Comparison of ENCODE assay signal across 10 mouse cellular contexts in the genomic region with DNA sequence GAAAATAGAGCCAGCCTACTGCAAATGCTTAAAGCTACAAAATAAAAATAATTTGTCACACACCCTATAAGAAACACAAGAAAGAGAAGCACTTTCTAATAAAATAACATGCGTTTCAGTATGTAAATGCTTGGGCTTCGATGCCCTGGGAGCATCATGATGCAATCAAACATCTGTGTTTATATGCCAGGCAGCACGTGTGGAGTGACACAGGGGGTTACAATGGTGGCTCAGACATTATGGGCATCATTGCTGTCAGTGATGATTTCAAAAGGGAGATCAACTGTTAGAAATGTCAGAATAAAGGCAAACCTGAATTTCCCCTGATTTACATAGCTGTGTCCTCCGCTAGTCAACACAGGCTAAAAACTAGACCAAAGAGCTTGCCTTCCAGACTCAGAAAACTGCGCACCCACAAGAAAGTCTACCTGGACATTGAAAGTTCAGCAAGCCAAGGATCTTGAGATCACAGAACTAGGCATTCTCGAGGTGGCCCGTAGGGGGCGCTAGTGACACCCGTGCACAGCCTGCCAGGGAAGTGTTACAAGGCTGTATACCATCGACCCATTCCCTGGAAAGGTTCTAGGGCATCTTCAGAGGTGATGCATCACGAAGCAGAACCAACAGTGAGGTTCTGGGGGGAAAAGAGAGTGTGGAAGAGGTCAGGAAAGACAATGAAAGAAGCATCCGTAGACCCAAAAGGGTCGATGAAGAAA. TPM values are rescaled to one million over a fixed set of nuclear protein-coding genes. Genes with fewer than 3 reads are reported as not detected.
DNase-seq lines count a peak whose midpoint lies in the region; ATAC-seq and TF ChIP-seq lines count a peak whose summit lies in the region.
"Had no signal": no experiment of that assay in that cellular context is flagged by ENCODE, and none has a peak within 500 bp of the region (broad histone marks: within the 10 kb centered on the region; RNA-seq: fewer than 3 reads in every experiment).

No protein-coding gene starts in this region.

- WGBS in heart, postnatal 0 days = 43% methylated on average over 13 of the region's 13 CpGs
- WGBS in forebrain, embryonic 14.5 days = 51% methylated on average over 13 of the region's 13 CpGs
- 50% methylated on average over 13 of the region's 13 CpGs for WGBS in hindbrain, embryonic 14.5 days

- intact Hi-C loops in heart, postnatal 25 days (cut with DNase I) = no loop called here

- no peak overlapping the region for H3K27ac ChIP-seq in heart, postnatal 0 days (ENCODE audit: low read depth)
- no peak overlapping the region for H3K27ac ChIP-seq in embryonic fibroblast, embryonic 13.5 days (ENCODE audit: insufficient read depth, low read length)
- no peak overlapping the region for H3K27ac ChIP-seq in forebrain, embryonic 14.5 days (ENCODE audit: low read depth, low read length)
- no peak overlapping the region for H3K27ac ChIP-seq in hindbrain, embryonic 14.5 days

- H3K4me2 ChIP-seq in heart, postnatal 0 days (ENCODE audit: low read depth, low read length) = no peak overlapping the region
- H3K4me2 ChIP-seq in forebrain, embryonic 14.5 days (ENCODE audit: low read length) = no peak overlapping the region
- H3K4me2 ChIP-seq in hindbrain, embryonic 14.5 days (replicated peaks) = no peak overlapping the region

- H3K4me1 ChIP-seq in heart, postnatal 0 days (ENCODE audit: control insufficient read depth, insufficient read depth) = no peaks in the 10 kb centered on the region
- no peaks in the 10 kb centered on the region for H3K4me1 ChIP-seq in embryonic fibroblast, embryonic 13.5 days (ENCODE audit: control insufficient read depth, insufficient read depth, low read length)
- no peaks in the 10 kb centered on the region for H3K4me1 ChIP-seq in forebrain, embryonic 14.5 days (ENCODE audit: control insufficient read depth, insufficient read depth, low read length)
- H3K4me1 ChIP-seq in hindbrain, embryonic 14.5 days (replicated peaks; ENCODE audit: control insufficient read depth, insufficient read depth, low read length) = 0 out of 2 replicates have a peak, but pooled peaks cover 4% of the 10 kb centered on the region

- H3K36me3 ChIP-seq in heart, postnatal 0 days (replicated peaks; ENCODE audit: control insufficient read depth, insufficient read depth, low read length) = no peaks in the 10 kb centered on the region
- no peaks in the 10 kb centered on the region for H3K36me3 ChIP-seq in splenic B cell, adult 2 months (ENCODE audit: control insufficient read depth, insufficient read depth, low read length, poor library complexity, severe bottlenecking)
- H3K36me3 ChIP-seq in forebrain, embryonic 14.5 days (ENCODE audit: control insufficient read depth, insufficient read depth, low read length) = no peaks in the 10 kb centered on the region
- no peaks in the 10 kb centered on the region for H3K36me3 ChIP-seq in hindbrain, embryonic 14.5 days (replicated peaks; ENCODE audit: control insufficient read depth, insufficient read depth)

- peak; percentile 22; the same call in 1 of the 2 replicates for TF ChIP-seq CTCF in heart, postnatal 0 days (IDR thresholded peaks at IDR 0.05; ENCODE audit: low read depth)
- 0 out of 2 replicates have a peak, but pooled peaks have one; percentile 27 for TF ChIP-seq CTCF in embryonic fibroblast, embryonic 13.5 days (IDR thresholded peaks at IDR 0.05; ENCODE audit: borderline replicate concordance, insufficient read depth, low read length)

- ATAC-seq in heart, postnatal 0 days (ENCODE audit: insufficient read depth, low read depth) = no peak
- ATAC-seq in forebrain, embryonic 14.5 days = no peak
- no peak for ATAC-seq in hindbrain, embryonic 14.5 days (ENCODE audit: low FRiP score)

- H3K27me3 ChIP-seq in heart, postnatal 0 days (ENCODE audit: control insufficient read depth, insufficient read depth, low read length) = peaks cover 11% of the 10 kb centered on the region; the same call in 1 of the 2 replicates
- no peaks in the 10 kb centered on the region for H3K27me3 ChIP-seq in splenic B cell, adult 2 months (ENCODE audit: control insufficient read depth, insufficient read depth, low read length, poor library complexity, severe bottlenecking)
- H3K27me3 ChIP-seq in forebrain, embryonic 14.5 days (replicated peaks; ENCODE audit: control insufficient read depth, insufficient read depth, low read length) = no peaks in the 10 kb centered on the region
- no peaks in the 10 kb centered on the region for H3K27me3 ChIP-seq in hindbrain, embryonic 14.5 days (ENCODE audit: control insufficient read depth, insufficient read depth, low read length)

- no peak for TF ChIP-seq POLR2A in embryonic fibroblast, embryonic 13.5 days (IDR thresholded peaks at IDR 0.05; ENCODE audit: low read depth, low read length)

- no peak for DNase-seq in heart, postnatal 0 days (ENCODE audit: low spot score)
- DNase-seq in heart, postnatal 25 days (ENCODE audit: low spot score) = no peak
- DNase-seq in urinary bladder, postnatal 25 days (ENCODE audit: low spot score) = peak; percentile 27
- no peak for DNase-seq in urinary bladder, postnatal 10 days (ENCODE audit: low spot score)
- DNase-seq in splenic B cell, adult 2 months (ENCODE audit: low read depth, low spot score) = peak; percentile 39
- DNase-seq in forebrain, embryonic 14.5 days (ENCODE audit: low spot score) = no peak
- DNase-seq in hindbrain, embryonic 14.5 days (ENCODE audit: low spot score) = no peak

- no peak overlapping the region for H3K4me3 ChIP-seq in heart, postnatal 0 days (ENCODE audit: low read depth, low read length)
- H3K4me3 ChIP-seq in embryonic fibroblast, embryonic 13.5 days (ENCODE audit: insufficient read depth, low read length) = no peak overlapping the region
- no peak overlapping the region for H3K4me3 ChIP-seq in forebrain, embryonic 14.5 days (ENCODE audit: low read depth, low read length)
- no peak overlapping the region for H3K4me3 ChIP-seq in hindbrain, embryonic 14.5 days (replicated peaks; ENCODE audit: low read length)

- TF ChIP-seq EP300 in heart, postnatal 0 days (IDR thresholded peaks at IDR 0.05; ENCODE audit: low read depth) = no peak

- no peak overlapping the region for H3K9ac ChIP-seq in heart, postnatal 0 days (replicated peaks; ENCODE audit: low read depth, low read length)
- no peak overlapping the region for H3K9ac ChIP-seq in forebrain, embryonic 14.5 days (ENCODE audit: low read length)
- H3K9ac ChIP-seq in hindbrain, embryonic 14.5 days = no peak overlapping the region

- H3K9me3 ChIP-seq in heart, postnatal 0 days (replicated peaks; ENCODE audit: control insufficient read depth, low read length) = no peaks in the 10 kb centered on the region
- no peaks in the 10 kb centered on the region for H3K9me3 ChIP-seq in forebrain, embryonic 14.5 days (replicated peaks; ENCODE audit: control insufficient read depth, low read length)
- no peaks in the 10 kb centered on the region for H3K9me3 ChIP-seq in hindbrain, embryonic 14.5 days (ENCODE audit: control insufficient read depth, low read length)

RNA-seq across cellular contexts. Expression of a gene that starts 35.0 kb away (rescaled TPM):
- not detected in 2 replicates for total RNA-seq in heart, postnatal 0 days (2014; rRNA removed; ENCODE audit: low replicate concordance)
- 0.11 and 0.31 TPM in 2 replicates for polyA plus RNA-seq in heart, postnatal 0 days (2015; fragmentation: Nextera tagmentation; extraction: Ambion mirVana)
- not detected for total RNA-seq in heart, postnatal 25 days (2021)
- 0.20 and 0.30 TPM in 2 replicates for polyA plus RNA-seq in embryonic fibroblast, embryonic 13.5 days (2011; ENCODE audit: insufficient read length, low read depth, missing spikeins)
- 0.09 TPM in 2 replicates for polyA plus RNA-seq in forebrain, embryonic 14.5 days (2014; fragmentation: Nextera tagmentation; extraction: Ambion mirVana)
- not detected in 2 replicates for polyA plus RNA-seq in hindbrain, embryonic 14.5 days (2014; fragmentation: Nextera tagmentation; extraction: Ambion mirVana)
- total RNA-seq: heart, adult 18-20 months had no signal
- polyA plus RNA-seq: stomach, embryonic 14.5 days had no signal

RNA-seq across cellular contexts. Expression of a gene that starts 39.5 kb away (rescaled TPM):
- 30.2 and 40.7 TPM in 2 replicates for total RNA-seq in heart, postnatal 0 days (2014; rRNA removed; ENCODE audit: low replicate concordance)
- polyA plus RNA-seq in heart, postnatal 0 days (2015; fragmentation: Nextera tagmentation; extraction: Ambion mirVana) = 24.6 and 25.8 TPM in 2 replicates
- total RNA-seq in heart, postnatal 25 days (2021) = 1 to 10 TPM; 1.0 to 2.6 TPM
- 26.6 and 32.9 TPM in 2 replicates for polyA plus RNA-seq in embryonic fibroblast, embryonic 13.5 days (2011; ENCODE audit: insufficient read length, low read depth, missing spikeins)
- 97.8 and 123 TPM in 2 replicates for polyA plus RNA-seq in forebrain, embryonic 14.5 days (2014; fragmentation: Nextera tagmentation; extraction: Ambion mirVana)
- 26.8 and 30.2 TPM in 2 replicates for polyA plus RNA-seq in hindbrain, embryonic 14.5 days (2014; fragmentation: Nextera tagmentation; extraction: Ambion mirVana)

Comparison
In these comparisons a context has a peak if more than half of its experiments do, and no peak if none do; other contexts are left out.
1. DNase-seq: peak in urinary bladder, postnatal 25 days (single experiment) and splenic B cell, adult 2 months (single experiment); none in heart, postnatal 0 days (single experiment), heart, postnatal 25 days (single experiment), urinary bladder, postnatal 10 days (single experiment), forebrain, embryonic 14.5 days (single experiment) and hindbrain, embryonic 14.5 days (single experiment).